Mouse (Mus musculus): ENCODE data around the gene Cntnap5a.
A peak's percentile ranks its signal among the peaks of the same experiment; 100 is the strongest.

Cntnap5a gene

GRCm38 (mm10) chr1:115684518-115685368, at the start of gene Cntnap5a:
Gene Cntnap5a, plus strand, starts transcription at chr1:115684756.
- peak; percentile 68 for DNase-seq (ENCODE audit: low read depth, low spot score)

DNA sequence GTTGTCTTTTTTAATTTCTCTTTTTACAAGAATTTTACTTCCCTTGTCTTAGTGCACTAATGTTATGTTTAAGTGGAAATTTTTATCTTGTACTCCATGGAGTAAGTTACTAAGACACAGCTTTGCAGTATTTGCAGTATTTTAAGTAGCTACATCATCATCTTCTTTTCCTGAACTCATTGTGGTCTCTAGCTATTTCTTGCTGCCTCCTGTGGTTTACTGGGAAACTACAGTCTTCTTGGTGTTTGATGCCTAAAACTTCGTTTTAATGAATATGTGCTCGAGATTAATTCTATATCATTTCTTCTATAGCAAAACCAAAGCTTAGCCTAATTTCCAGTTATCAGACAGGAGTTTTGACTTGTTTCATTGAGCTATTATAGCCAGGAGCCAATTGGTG, 37.6 kb upstream of the Cntnap5a start:
- peak; percentile 3 for DNase-seq (ENCODE audit: low read depth, low spot score)

GRCm38 (mm10) chr1:115658343-115659064, 26.1 kb upstream of the Cntnap5a start:
- DNase-seq (ENCODE audit: low read depth, low spot score), result no peak

GRCm38 (mm10) chr1:115686494-115686893, 1.9 kb downstream of the Cntnap5a start:
- peak; percentile 54 for DNase-seq (ENCODE audit: low read depth, low spot score)

- no peak for DNase-seq (ENCODE audit: low read depth, low spot score)
Measured at GRCm38 (mm10) chr1:115699798-115700197, 15.2 kb downstream of the Cntnap5a start.

GRCm38 (mm10) chr1:115742556-115742955, 58.0 kb downstream of the Cntnap5a start:
- DNase-seq (ENCODE audit: low read depth, low spot score), result peak; percentile 33

DNA sequence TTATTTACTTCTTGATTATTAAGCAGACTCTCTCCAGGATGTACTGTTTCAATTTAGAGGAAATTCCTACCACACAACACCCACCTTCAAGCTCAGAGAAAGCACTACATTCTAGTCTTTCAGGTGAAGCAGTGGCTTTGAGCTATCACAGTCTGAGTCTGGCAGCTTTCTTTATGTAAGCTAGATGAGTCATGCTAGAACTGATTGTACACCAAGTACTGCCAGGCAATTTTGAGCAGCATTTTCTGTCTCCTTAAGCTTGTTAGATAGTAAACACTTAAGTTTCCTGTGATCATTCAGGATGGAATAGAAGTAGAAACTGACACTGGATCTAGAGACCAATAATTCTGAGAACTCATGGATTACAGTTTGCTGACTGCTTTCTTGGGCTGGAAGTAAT, 61.0 kb downstream of the Cntnap5a start:
- peak; percentile 86 for DNase-seq (ENCODE audit: low read depth, low spot score)

DNA sequence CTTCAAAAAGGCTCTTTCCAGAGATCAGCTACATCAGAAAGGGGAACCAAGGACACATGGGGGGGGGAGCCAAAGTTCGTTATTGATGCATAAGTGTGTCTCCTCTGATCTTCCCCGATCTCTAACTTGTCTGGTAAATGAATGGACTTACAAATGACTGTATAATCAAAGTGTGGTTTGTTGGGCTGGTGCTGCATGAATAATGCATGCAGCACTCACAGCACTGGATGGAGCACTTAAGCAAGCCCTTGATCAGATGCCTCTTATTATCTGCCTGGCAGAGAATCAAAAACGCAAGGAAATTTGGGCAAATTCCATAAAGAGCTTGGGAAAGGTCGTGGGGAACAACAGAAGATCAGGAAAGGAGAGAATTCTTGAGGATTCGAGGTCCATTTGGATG, 100.2 kb downstream of the Cntnap5a start:
- peak; percentile 42 for DNase-seq (ENCODE audit: low read depth, low spot score)

GRCm38 (mm10) chr1:115842591-115842990, 158.0 kb downstream of the Cntnap5a start:
- no peak for DNase-seq (ENCODE audit: low read depth, low spot score)

DNA sequence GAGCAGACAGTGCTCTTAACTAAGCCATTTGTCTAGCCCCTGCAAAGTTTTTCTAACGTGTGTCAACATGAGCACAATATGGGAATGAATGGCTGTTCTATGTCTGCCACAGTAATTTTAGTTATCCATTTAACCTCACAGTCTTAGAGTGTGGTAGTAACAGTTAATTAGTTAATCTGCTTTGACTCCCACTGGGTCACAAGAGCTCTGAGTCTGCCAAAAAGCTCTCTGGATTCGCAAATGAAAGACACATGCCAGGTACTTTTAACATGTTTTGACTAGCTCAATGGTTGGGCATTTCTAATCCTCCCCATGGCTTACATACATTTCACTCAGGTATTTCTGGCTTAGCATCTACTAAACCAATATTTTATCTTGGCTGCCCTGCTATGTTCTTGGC, 163.0 kb downstream of the Cntnap5a start:
- no peak for DNase-seq (ENCODE audit: low read depth, low spot score)

- DNase-seq (ENCODE audit: low read depth, low spot score), result peak; percentile 70
Measured at GRCm38 (mm10) chr1:115852206-115852605, 167.7 kb downstream of the Cntnap5a start.

DNA sequence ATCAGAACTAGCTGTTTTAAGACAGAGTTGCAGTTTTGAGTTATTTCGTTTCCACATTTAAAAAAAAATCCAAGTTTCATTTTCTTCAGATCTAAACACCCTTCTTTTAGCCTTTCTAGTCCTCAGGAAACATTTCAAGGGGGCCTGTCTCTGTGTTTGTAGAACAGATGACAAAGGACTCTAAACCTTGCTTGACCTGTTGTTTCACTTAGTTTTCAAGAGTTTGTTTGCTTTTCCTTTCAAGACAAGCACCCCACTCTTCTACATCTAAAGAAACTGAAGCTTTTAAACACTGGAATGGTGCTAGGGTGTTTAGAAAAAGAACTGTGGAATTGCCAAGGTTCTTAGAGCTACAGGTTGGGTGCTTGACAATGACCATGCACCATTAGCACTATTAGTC, 233.8 kb downstream of the Cntnap5a start:
- no peak for DNase-seq (ENCODE audit: low read depth, low spot score)

- DNase-seq (ENCODE audit: low read depth, low spot score), result no peak
Measured at GRCm38 (mm10) chr1:115925953-115926665, 241.6 kb downstream of the Cntnap5a start.

GRCm38 (mm10) chr1:115932045-115932444, 247.5 kb downstream of the Cntnap5a start:
- DNase-seq (ENCODE audit: low read depth, low spot score), result peak; percentile 72

- DNase-seq (ENCODE audit: low read depth, low spot score), result peak; percentile 60
Measured at GRCm38 (mm10) chr1:115945892-115946291, 261.3 kb downstream of the Cntnap5a start.

GRCm38 (mm10) chr1:115956528-115956927, 272.0 kb downstream of the Cntnap5a start:
- peak; percentile 67 for DNase-seq (ENCODE audit: low read depth, low spot score)

DNA sequence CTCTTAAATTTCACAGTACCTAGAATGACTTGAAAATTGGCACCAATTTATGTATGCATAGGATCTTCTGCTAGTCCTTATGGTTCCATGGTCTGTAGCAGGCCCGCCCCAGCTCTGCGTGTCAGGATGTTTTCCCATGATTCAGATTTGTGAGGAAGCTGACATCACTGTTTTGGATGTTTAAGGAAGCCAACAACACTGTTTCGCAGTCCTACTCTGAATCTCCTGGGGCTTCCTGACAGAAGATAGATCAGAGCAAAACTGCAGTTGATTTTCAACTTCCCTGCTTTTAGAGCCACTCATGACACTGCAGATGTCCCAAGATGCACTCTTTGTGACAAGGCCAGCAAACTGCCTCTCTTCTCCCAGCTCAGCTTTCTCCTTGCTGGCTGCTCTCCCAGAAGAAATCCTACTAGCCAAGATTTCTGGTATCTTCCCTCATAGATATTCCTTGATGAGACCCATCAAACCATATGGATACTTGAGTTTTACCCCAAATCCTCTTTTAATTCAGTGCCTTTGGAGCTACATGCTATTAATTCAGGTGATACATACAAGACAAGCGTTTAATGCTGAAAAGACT, 280.5 kb downstream of the Cntnap5a start:
- peak; percentile 70 for DNase-seq (ENCODE audit: low read depth, low spot score)

DNA sequence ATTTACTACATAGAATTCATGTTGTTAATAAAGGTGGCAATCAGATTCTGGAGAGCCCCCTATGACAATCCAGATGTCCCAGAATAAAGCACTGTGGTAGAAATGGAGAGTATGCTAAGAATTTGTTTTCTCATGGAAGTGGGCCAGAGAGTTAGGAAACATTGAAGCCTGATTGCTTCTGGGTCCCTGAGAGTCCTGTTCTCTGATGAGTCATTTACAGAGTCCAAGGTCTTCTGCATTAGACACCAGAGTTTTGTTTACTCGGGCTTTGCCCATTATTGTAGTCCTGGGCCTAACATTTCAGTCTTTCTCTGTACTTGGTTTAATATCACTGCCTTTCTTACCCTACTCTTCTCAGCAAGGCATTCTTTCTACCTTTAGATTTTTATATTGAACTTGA, 305.6 kb downstream of the Cntnap5a start:
- no peak for DNase-seq (ENCODE audit: low read depth, low spot score)

DNA sequence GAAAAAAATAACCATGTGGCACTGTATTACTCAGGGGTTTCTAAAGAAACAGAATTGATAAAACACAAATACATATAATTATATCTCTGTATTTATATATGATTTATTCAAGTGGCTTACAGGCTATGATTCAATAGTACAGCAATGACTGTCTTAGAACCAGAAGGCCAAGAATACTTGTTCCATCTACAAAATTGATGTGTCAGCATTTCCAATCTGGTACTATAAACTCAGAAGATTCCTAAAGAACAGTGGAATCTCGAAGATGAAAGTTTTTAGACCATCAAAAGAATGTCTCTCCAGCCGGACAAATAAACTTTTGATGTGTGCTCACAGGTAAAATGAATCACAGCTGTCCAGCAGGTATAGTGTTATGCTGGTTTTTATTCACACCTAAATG, 331.2 kb downstream of the Cntnap5a start:
- no peak for DNase-seq (ENCODE audit: low read depth, low spot score)

GRCm38 (mm10) chr1:116029653-116030052, 345.1 kb downstream of the Cntnap5a start:
- DNase-seq (ENCODE audit: low read depth, low spot score), result no peak

- no peak for DNase-seq (ENCODE audit: low read depth, low spot score)
Measured at GRCm38 (mm10) chr1:116035897-116036296, 351.3 kb downstream of the Cntnap5a start.

- no peak for DNase-seq (ENCODE audit: low read depth, low spot score)
Measured at GRCm38 (mm10) chr1:116036894-116037293, 352.3 kb downstream of the Cntnap5a start.
